In the genomic region with DNA sequence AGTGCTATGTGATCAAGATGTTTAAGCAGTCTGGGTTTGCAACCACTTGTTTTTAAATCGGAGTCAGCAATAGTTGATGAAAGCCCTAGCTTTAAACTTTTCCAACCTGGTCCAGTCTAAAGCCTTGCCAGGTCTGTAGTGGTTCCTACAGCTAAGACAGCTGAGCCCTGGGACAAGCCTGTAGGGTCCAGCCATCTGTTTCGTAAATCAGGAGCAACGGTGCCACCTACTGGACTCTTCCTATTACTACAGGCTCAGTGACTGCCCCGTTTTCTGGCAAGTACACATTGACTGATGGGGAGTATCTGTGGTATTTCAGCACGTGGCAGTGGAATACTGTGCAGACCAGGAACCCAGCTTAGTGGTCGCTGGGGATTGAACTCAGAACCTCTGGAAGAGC, we compare ENCODE assay signal across 8 mouse cellular contexts. TPM values are rescaled to one million over a fixed set of nuclear protein-coding genes. Genes with fewer than 3 reads are reported as not detected.
DNase-seq lines count a peak whose midpoint lies in the region; ATAC-seq and TF ChIP-seq lines count a peak whose summit lies in the region.

No protein-coding gene starts in this region.

- H3ac ChIP-seq in myocyte (ENCODE audit: control insufficient read depth, insufficient read length), result no peak overlapping the region

- peaks cover 7% of the 10 kb centered on the region; the same call in 1 of the 2 replicates for H3K4me1 ChIP-seq in bone marrow macrophage, adult 2 months (ENCODE audit: control insufficient read depth, insufficient read depth, low read length)
- peaks cover 22% of the 10 kb centered on the region for H3K4me1 ChIP-seq in heart, embryonic 11.5 days (ENCODE audit: control insufficient read depth, insufficient read depth, low read length)
- peaks cover 43% of the 10 kb centered on the region for H3K4me1 ChIP-seq in kidney, embryonic 16.5 days (ENCODE audit: insufficient read depth, low read length)
- H3K4me1 ChIP-seq in liver, adult 2 months (ENCODE audit: control insufficient read depth, insufficient read depth, low read length), result no peaks in the 10 kb centered on the region
- H3K4me1 ChIP-seq in stomach, embryonic 15.5 days, result peaks cover 16% of the 10 kb centered on the region

- no peak overlapping the region for H3K27ac ChIP-seq in bone marrow macrophage, adult 2 months (ENCODE audit: insufficient read depth, low read depth, low read length)
- no peak overlapping the region for H3K27ac ChIP-seq in heart, embryonic 11.5 days (ENCODE audit: low read depth, low read length)
- peak overlapping the region; percentile 45 for H3K27ac ChIP-seq in kidney, embryonic 16.5 days (ENCODE audit: low read length)
- H3K27ac ChIP-seq in liver, adult 2 months (replicated peaks; ENCODE audit: insufficient read depth, low read depth, low read length), result no peak overlapping the region
- no peak overlapping the region for H3K27ac ChIP-seq in stomach, embryonic 15.5 days

- peak; percentile 70 to 71 for DNase-seq in B cell, adult 2 months
- DNase-seq in liver, adult 2 months (ENCODE audit: extremely low read depth, low read depth, low spot score), result peak; percentile 67

- H3K4me3 ChIP-seq in bone marrow macrophage, adult 2 months (ENCODE audit: insufficient read depth, low read length), result no peak overlapping the region
- no peak overlapping the region for H3K4me3 ChIP-seq in heart, embryonic 11.5 days (ENCODE audit: low read depth, low read length)
- H3K4me3 ChIP-seq in kidney, embryonic 16.5 days (ENCODE audit: low read length), result no peak overlapping the region
- no peak overlapping the region for H3K4me3 ChIP-seq in liver, adult 2 months (ENCODE audit: insufficient read depth, low read depth, low read length)
- no peak overlapping the region for H3K4me3 ChIP-seq in myocyte
- H3K4me3 ChIP-seq in stomach, embryonic 15.5 days (replicated peaks), result no peak overlapping the region

- H3K9ac ChIP-seq in heart, embryonic 11.5 days (ENCODE audit: low read depth, low read length), result no peak overlapping the region
- no peak overlapping the region for H3K9ac ChIP-seq in kidney, embryonic 16.5 days (replicated peaks; ENCODE audit: low read length)
- H3K9ac ChIP-seq in liver, adult 2 months (ENCODE audit: low read depth, low read length), result no peak overlapping the region
- H3K9ac ChIP-seq in stomach, embryonic 15.5 days, result no peak overlapping the region

- H3K4me2 ChIP-seq in heart, embryonic 11.5 days, result no peak overlapping the region
- H3K4me2 ChIP-seq in kidney, embryonic 16.5 days (replicated peaks; ENCODE audit: low read depth, low read length), result no peak overlapping the region
- no peak overlapping the region for H3K4me2 ChIP-seq in myocyte (ENCODE audit: low read depth)
- no peak overlapping the region for H3K4me2 ChIP-seq in stomach, embryonic 15.5 days

- H3K9me3 ChIP-seq in heart, embryonic 11.5 days (replicated peaks; ENCODE audit: control insufficient read depth, low read length), result no peaks in the 10 kb centered on the region
- H3K9me3 ChIP-seq in kidney, embryonic 16.5 days (ENCODE audit: low read length), result no peaks in the 10 kb centered on the region
- no peaks in the 10 kb centered on the region for H3K9me3 ChIP-seq in stomach, embryonic 15.5 days

- no peaks in the 10 kb centered on the region for H3K27me3 ChIP-seq in heart, embryonic 11.5 days (ENCODE audit: control insufficient read depth, insufficient read depth, low read length)
- H3K27me3 ChIP-seq in kidney, embryonic 16.5 days (ENCODE audit: insufficient read depth, low read length), result no peaks in the 10 kb centered on the region
- H3K27me3 ChIP-seq in liver, adult 2 months (ENCODE audit: control insufficient read depth, insufficient read depth, low read length), result no peaks in the 10 kb centered on the region
- H3K27me3 ChIP-seq in myocyte (ENCODE audit: control insufficient read depth, insufficient read depth, insufficient read length), result no peaks in the 10 kb centered on the region
- no peaks in the 10 kb centered on the region for H3K27me3 ChIP-seq in stomach, embryonic 15.5 days (replicated peaks)

- no peaks in the 10 kb centered on the region for H3K79me2 ChIP-seq in liver, adult 2 months (ENCODE audit: control insufficient read depth, insufficient read depth, low read length)
- peaks cover 24% of the 10 kb centered on the region for H3K79me2 ChIP-seq in myocyte (ENCODE audit: control insufficient read depth, insufficient read depth)

- TF ChIP-seq POLR2A in bone marrow macrophage, adult 2 months (IDR thresholded peaks at IDR 0.05; ENCODE audit: borderline replicate concordance, low read depth, low read length), result no peak
- TF ChIP-seq POLR2A in liver, adult 2 months (IDR thresholded peaks at IDR 0.05; ENCODE audit: extremely low read depth, insufficient read depth, low read length), result no peak
- no peak for TF ChIP-seq POLR2A in myocyte (IDR thresholded peaks at IDR 0.05; ENCODE audit: insufficient read length, low read depth)

- 10% methylated on average over 6 of the region's 6 CpGs for WGBS in heart, embryonic 11.5 days (ENCODE audit: insufficient replicate concordance)
- 8% methylated on average over 6 of the region's 6 CpGs for WGBS in kidney, embryonic 16.5 days
- 12% methylated on average over 6 of the region's 6 CpGs for WGBS in liver, adult 2 months
- WGBS in stomach, embryonic 15.5 days, result 6% methylated on average over 6 of the region's 6 CpGs

- H3K36me3 ChIP-seq in heart, embryonic 11.5 days (ENCODE audit: control insufficient read depth, insufficient read depth, low read length), result no peaks in the 10 kb centered on the region
- H3K36me3 ChIP-seq in kidney, embryonic 16.5 days (ENCODE audit: insufficient read depth, low read length), result no peaks in the 10 kb centered on the region
- H3K36me3 ChIP-seq in liver, adult 2 months (ENCODE audit: control insufficient read depth, insufficient read depth, low read length), result no peaks in the 10 kb centered on the region
- no peaks in the 10 kb centered on the region for H3K36me3 ChIP-seq in myocyte (ENCODE audit: control insufficient read depth, insufficient read depth)
- no peaks in the 10 kb centered on the region for H3K36me3 ChIP-seq in stomach, embryonic 15.5 days

- peak; percentile 57 for TF ChIP-seq CTCF in bone marrow macrophage, adult 2 months (IDR thresholded peaks at IDR 0.05; ENCODE audit: low read depth, low read length)
- peak; percentile 71 for TF ChIP-seq CTCF in liver, adult 2 months (IDR thresholded peaks at IDR 0.05; ENCODE audit: low read depth, low read length)

- ATAC-seq in erythroblast, adult 5-6 weeks (replicated peaks; ENCODE audit: low FRiP score, poor library complexity, severe bottlenecking), result peak; percentile 85
- ATAC-seq in heart, embryonic 11.5 days (replicated peaks; ENCODE audit: insufficient number of reproducible peaks, low FRiP score, low TSS enrichment), result peak; percentile 47; the same call in 1 of the 2 replicates
- peak; percentile 72 for ATAC-seq in kidney, embryonic 16.5 days (ENCODE audit: low FRiP score, low TSS enrichment)
- peak; percentile 62; the same call in 1 of the 2 replicates for ATAC-seq in stomach, embryonic 15.5 days (ENCODE audit: insufficient read depth, low FRiP score, low read depth)

TF ChIP-seq in myocyte, 11 proteins besides CTCF, POLR2A, EP300 and RAD21 (continues in another document):
- TF ChIP-seq E2F4 (IDR thresholded peaks at IDR 0.05; ENCODE audit: insufficient read depth), result no peak
- no peak for TF ChIP-seq SRF (IDR thresholded peaks at IDR 0.05; ENCODE audit: control insufficient read depth, insufficient read length, low read depth)
- no peak for TF ChIP-seq CEBPB (IDR thresholded peaks at IDR 0.05; ENCODE audit: insufficient read depth, poor library complexity, severe bottlenecking)
- TF ChIP-seq POLR2AphosphoS2 (IDR thresholded peaks at IDR 0.05; ENCODE audit: insufficient read length, low read depth), result no peak
- peak in 1 of 3 experiments; percentile 19 for TF ChIP-seq MYOG (IDR thresholded peaks at IDR 0.05; ENCODE audit: control insufficient read depth in 1 of 3, insufficient read depth in 1 of 3, insufficient read length in 2 of 3, low read depth in 2 of 3)
- no peak for TF ChIP-seq USF1 (IDR thresholded peaks at IDR 0.05; ENCODE audit: low read depth)

RNA-seq across cellular contexts. Expression of gene Sufu, which starts 47.5 kb away (rescaled TPM):
- 14.7 and 15.1 TPM in 2 replicates for polyA plus RNA-seq in bone marrow macrophage, adult 2 months (2012; ENCODE audit: insufficient read depth, insufficient read length, missing spikeins)
- total RNA-seq in erythroblast, adult 5-6 weeks (2015; ENCODE audit: low replicate concordance), result 3.8 and 10.8 TPM in 2 replicates
- total RNA-seq in erythroblast, adult 5-6 weeks (2017; ENCODE audit: low replicate concordance), result 1.1 and 1.2 TPM in 2 replicates
- polyA plus RNA-seq in heart, embryonic 11.5 days (2014; fragmentation: Nextera tagmentation; extraction: Ambion mirVana), result 21.5 and 24.4 TPM in 2 replicates
- polyA plus RNA-seq in kidney, embryonic 16.5 days (2015; fragmentation: Nextera tagmentation; extraction: Ambion mirVana), result 50.7 and 54.0 TPM in 2 replicates
- 1.1 and 2.3 TPM in 2 replicates for total RNA-seq in liver, adult 2 months (2014; rRNA removed)
- polyA plus RNA-seq in liver, adult 2 months (2012; rRNA removed), result 2.8 and 3.2 TPM in 2 replicates
- polyA plus RNA-seq in myocyte (2012; fragmentation: generic; extraction: Trizol), result 16.6 TPM
- polyA plus RNA-seq in stomach, embryonic 15.5 days (2015; fragmentation: Nextera tagmentation; extraction: Ambion mirVana), result 24.9 and 26.2 TPM in 2 replicates

RNA-seq across cellular contexts. Expression of gene Actr1a, which starts 48.7 kb away (rescaled TPM):
- 79.0 and 92.5 TPM in 2 replicates for polyA plus RNA-seq in bone marrow macrophage, adult 2 months (2012; ENCODE audit: insufficient read depth, insufficient read length, missing spikeins)
- total RNA-seq in erythroblast, adult 5-6 weeks (2015; ENCODE audit: low replicate concordance), result 16.5 and 21.5 TPM in 2 replicates
- 38.2 and 39.2 TPM in 2 replicates for total RNA-seq in erythroblast, adult 5-6 weeks (2017; ENCODE audit: low replicate concordance)
- polyA plus RNA-seq in heart, embryonic 11.5 days (2014; fragmentation: Nextera tagmentation; extraction: Ambion mirVana), result 112 and 130 TPM in 2 replicates
- polyA plus RNA-seq in kidney, embryonic 16.5 days (2015; fragmentation: Nextera tagmentation; extraction: Ambion mirVana), result 143 and 144 TPM in 2 replicates
- 29.7 and 32.5 TPM in 2 replicates for total RNA-seq in liver, adult 2 months (2014; rRNA removed)
- polyA plus RNA-seq in liver, adult 2 months (2012; rRNA removed), result 40.9 and 46.2 TPM in 2 replicates
- 117 TPM for polyA plus RNA-seq in myocyte (2012; fragmentation: generic; extraction: Trizol)
- 122 TPM in 2 replicates for polyA plus RNA-seq in stomach, embryonic 15.5 days (2015; fragmentation: Nextera tagmentation; extraction: Ambion mirVana)

RNA-seq across cellular contexts. Expression of gene Trim8, which starts 57.3 kb away (rescaled TPM):
- 66.3 and 69.0 TPM in 2 replicates for polyA plus RNA-seq in bone marrow macrophage, adult 2 months (2012; ENCODE audit: insufficient read depth, insufficient read length, missing spikeins)
- total RNA-seq in erythroblast, adult 5-6 weeks (2015; ENCODE audit: low replicate concordance), result 5.4 and 6.1 TPM in 2 replicates
- 2.0 and 6.4 TPM in 2 replicates for total RNA-seq in erythroblast, adult 5-6 weeks (2017; ENCODE audit: low replicate concordance)
- polyA plus RNA-seq in heart, embryonic 11.5 days (2014; fragmentation: Nextera tagmentation; extraction: Ambion mirVana), result 18.0 and 18.6 TPM in 2 replicates
- 22.2 and 26.0 TPM in 2 replicates for polyA plus RNA-seq in kidney, embryonic 16.5 days (2015; fragmentation: Nextera tagmentation; extraction: Ambion mirVana)
- total RNA-seq in liver, adult 2 months (2014; rRNA removed), result 7.3 and 9.9 TPM in 2 replicates
- 17.7 and 20.0 TPM in 2 replicates for polyA plus RNA-seq in liver, adult 2 months (2012; rRNA removed)
- 42.3 TPM for polyA plus RNA-seq in myocyte (2012; fragmentation: generic; extraction: Trizol)
- 20.4 and 20.9 TPM in 2 replicates for polyA plus RNA-seq in stomach, embryonic 15.5 days (2015; fragmentation: Nextera tagmentation; extraction: Ambion mirVana)
